Mouse (Mus musculus) C2C12 (cell line): ENCODE results near the gene Mst1.

ENCODE experiments used
- CEBPB ChIP-seq: IDR thresholded peaks from one replicate; pipeline ENCODE4 v1.6.1; 2011; ENCODE audit warnings: low read depth, mild to moderate bottlenecking, control low read depth, moderate library complexity
- CTCF ChIP-seq: IDR thresholded peaks from one replicate; pipeline ENCODE4 v1.5.1; 2011; ENCODE audit not compliant: control insufficient read depth, insufficient read depth, insufficient read length
- MAX ChIP-seq: IDR thresholded peaks from one replicate; pipeline ENCODE4 v1.6.1; 2011; ENCODE audit warnings: mild to moderate bottlenecking, control low read depth
- MYOD1 ChIP-seq: IDR thresholded peaks from one replicate; pipeline ENCODE4 v1.6.1; 2011; ENCODE audit warnings: low read depth; ENCODE audit not compliant: control insufficient read depth, insufficient read length
- USF1 ChIP-seq: IDR thresholded peaks from one replicate; pipeline ENCODE4 v1.6.1; 2011; ENCODE audit warnings: low read depth, mild to moderate bottlenecking, control low read depth, moderate library complexity

DNA sequence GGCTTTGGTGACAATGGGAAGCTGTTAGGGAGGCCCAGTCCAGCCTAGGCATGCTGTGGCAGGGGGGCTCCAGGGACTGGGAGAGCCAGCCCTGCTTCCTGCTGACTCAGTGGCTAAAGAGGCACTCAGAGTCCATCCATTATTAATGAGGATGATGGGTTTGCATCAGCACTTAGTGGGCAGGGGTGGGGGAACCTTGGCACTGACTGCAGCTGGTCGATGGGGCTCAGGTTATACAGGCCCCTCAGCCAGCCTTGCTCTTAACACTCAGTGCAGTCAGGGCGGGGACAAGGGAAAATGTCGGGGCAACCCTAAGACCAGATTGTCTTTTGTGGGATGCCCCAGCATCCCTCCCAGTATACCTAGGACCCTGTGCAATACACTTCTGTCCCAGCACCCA lies 18.1 kb upstream of the Mst1 start:
- TF ChIP-seq MAX (no peak), CTCF (no peak), CEBPB (no peak), USF1 (no peak), MYOD1 (no peak)
